Mouse (Mus musculus): ENCODE results near the gene Pmepa1. TPM values are rescaled to one million over a fixed set of nuclear protein-coding genes. Genes with fewer than 3 reads are reported as not detected.

Gene Pmepa1
- polyA plus RNA-seq (2016; fragmentation: Nextera tagmentation; extraction: Ambion mirVana), result 1.4 and 1.9 TPM in 2 replicates

GRCm38 (mm10) chr2:173276409-173276808, at the start of gene Pmepa1:
Gene Pmepa1, minus strand, starts transcription at chr2:173276533.
- peaks cover 49% of the 10 kb centered on the region for H3K4me1 ChIP-seq
- H3K27ac ChIP-seq, result peak within 1 kb of the TSS; percentile 95
- H3K4me3 ChIP-seq, result peak within 1 kb of the TSS; percentile 85
- no peaks in the 10 kb centered on the region for H3K9me3 ChIP-seq
- under 1% methylated on average over 60 of the region's 61 CpGs for WGBS
- H3K36me3 ChIP-seq, result no peaks in the 10 kb centered on the region
- H3K27me3 ChIP-seq (ENCODE audit: insufficient read depth, poor library complexity, severe bottlenecking), result peaks cover 64% of the 10 kb centered on the region
- peak; percentile 90 for DNase-seq (ENCODE audit: low spot score)

- WGBS, result 83% methylated on average over 6 of the region's 6 CpGs
Observed at GRCm38 (mm10) chr2:173321754-173322153, 45.4 kb upstream of the Pmepa1 start.

GRCm38 (mm10) chr2:173321194-173321593, 44.9 kb upstream of the Pmepa1 start:
- 0 out of 2 replicates have a peak, but pooled peaks cover 8% of the 10 kb centered on the region for H3K27me3 ChIP-seq (ENCODE audit: insufficient read depth, poor library complexity, severe bottlenecking)
- no peak overlapping the region for H3K27ac ChIP-seq
- no peaks in the 10 kb centered on the region for H3K9me3 ChIP-seq
- H3K36me3 ChIP-seq, result no peaks in the 10 kb centered on the region
- no peak for DNase-seq (ENCODE audit: low spot score)
- H3K4me3 ChIP-seq, result no peak overlapping the region
- WGBS, result 54% methylated on average over 2 of the region's 2 CpGs
- no peaks in the 10 kb centered on the region for H3K4me1 ChIP-seq

More at GRCm38 (mm10) chr2:173321754-173322153, 45.4 kb upstream of the Pmepa1 start:
- Histone ChIP-seq H3K27ac (no peak overlapping the region), H3K4me1 (0 out of 2 replicates have a peak, but pooled peaks cover 3% of the 10 kb centered on the region), H3K4me3 (no peak overlapping the region), H3K27me3 (ENCODE audit: insufficient read depth, poor library complexity, severe bottlenecking) (0 out of 2 replicates have a peak, but pooled peaks cover 7% of the 10 kb centered on the region), H3K36me3 (no peaks in the 10 kb centered on the region), H3K9me3 (no peaks in the 10 kb centered on the region)
- no peak for DNase-seq (ENCODE audit: low spot score)

GRCm38 (mm10) chr2:173314291-173314690, 38.0 kb upstream of the Pmepa1 start:
- Histone ChIP-seq H3K4me3 (no peak overlapping the region), H3K9me3 (peaks cover 3% of the 10 kb centered on the region; the same call in 1 of the 2 replicates), H3K27ac (no peak overlapping the region), H3K36me3 (no peaks in the 10 kb centered on the region), H3K4me1 (0 out of 2 replicates have a peak, but pooled peaks cover 2% of the 10 kb centered on the region), H3K27me3 (ENCODE audit: insufficient read depth, poor library complexity, severe bottlenecking) (peaks cover 26% of the 10 kb centered on the region; the same call in 1 of the 2 replicates)
- no CpG with 5 or more reads among the region's 1 CpGs for WGBS
- no peak for DNase-seq (ENCODE audit: low spot score)

- H3K4me1 ChIP-seq, result peaks cover 26% of the 10 kb centered on the region
- no peak overlapping the region for H3K27ac ChIP-seq
- no peaks in the 10 kb centered on the region for H3K36me3 ChIP-seq
- no peak for DNase-seq (ENCODE audit: low spot score)
- peaks cover 40% of the 10 kb centered on the region for H3K27me3 ChIP-seq (ENCODE audit: insufficient read depth, poor library complexity, severe bottlenecking)
- no peaks in the 10 kb centered on the region for H3K9me3 ChIP-seq
- H3K4me3 ChIP-seq, result no peak overlapping the region
- 90% methylated on average over 10 of the region's 10 CpGs for WGBS
Observed at GRCm38 (mm10) chr2:173308486-173308885, 32.2 kb upstream of the Pmepa1 start.

- peak overlapping the region; percentile 70; the same call in 1 of the 2 replicates for H3K27ac ChIP-seq
- no peak for DNase-seq (ENCODE audit: low spot score)
- H3K27me3 ChIP-seq (ENCODE audit: insufficient read depth, poor library complexity, severe bottlenecking), result peaks cover 39% of the 10 kb centered on the region
- H3K36me3 ChIP-seq, result no peaks in the 10 kb centered on the region
- H3K4me1 ChIP-seq, result peaks cover 26% of the 10 kb centered on the region
- peak overlapping the region; percentile 42 for H3K4me3 ChIP-seq
- WGBS, result 19% methylated on average over 4 of the region's 4 CpGs
- no peaks in the 10 kb centered on the region for H3K9me3 ChIP-seq
Observed at GRCm38 (mm10) chr2:173307984-173308383, 31.7 kb upstream of the Pmepa1 start.

- Histone ChIP-seq H3K27ac (peak overlapping the region; percentile 70), H3K4me3 (peak overlapping the region; percentile 42), H3K9me3 (no peaks in the 10 kb centered on the region), H3K27me3 (ENCODE audit: insufficient read depth, poor library complexity, severe bottlenecking) (peaks cover 38% of the 10 kb centered on the region), H3K36me3 (no peaks in the 10 kb centered on the region), H3K4me1 (peaks cover 26% of the 10 kb centered on the region)
- WGBS, result 2% methylated on average over 16 of the region's 18 CpGs
- no peak for DNase-seq (ENCODE audit: low spot score)
Observed at GRCm38 (mm10) chr2:173307561-173307960, 31.2 kb upstream of the Pmepa1 start.

GRCm38 (mm10) chr2:173306734-173307525, 30.6 kb upstream of the Pmepa1 start:
- Histone ChIP-seq H3K9me3 (no peaks in the 10 kb centered on the region), H3K4me3 (peak overlapping the region; percentile 42), H3K27me3 (ENCODE audit: insufficient read depth, poor library complexity, severe bottlenecking) (peaks cover 37% of the 10 kb centered on the region), H3K36me3 (no peaks in the 10 kb centered on the region), H3K4me1 (peaks cover 26% of the 10 kb centered on the region), H3K27ac (peak overlapping the region; percentile 70)
- 31% methylated on average over 11 of the region's 11 CpGs for WGBS
- DNase-seq (ENCODE audit: low spot score), result no peak

- peaks cover 34% of the 10 kb centered on the region for H3K27me3 ChIP-seq (ENCODE audit: insufficient read depth, poor library complexity, severe bottlenecking)
- no peak overlapping the region for H3K27ac ChIP-seq
- DNase-seq (ENCODE audit: low spot score), result no peak
- peaks cover 26% of the 10 kb centered on the region for H3K4me1 ChIP-seq
- no peaks in the 10 kb centered on the region for H3K36me3 ChIP-seq
- H3K4me3 ChIP-seq, result no peak overlapping the region
- no peaks in the 10 kb centered on the region for H3K9me3 ChIP-seq
- WGBS, result 24% methylated on average over 12 of the region's 12 CpGs
Observed at GRCm38 (mm10) chr2:173305011-173305410, 28.7 kb upstream of the Pmepa1 start.

- 65% methylated on average over 28 of the region's 28 CpGs for WGBS
- peaks cover 29% of the 10 kb centered on the region for H3K27me3 ChIP-seq (ENCODE audit: insufficient read depth, poor library complexity, severe bottlenecking)
- no peak for DNase-seq (ENCODE audit: low spot score)
- H3K4me1 ChIP-seq, result peaks cover 7% of the 10 kb centered on the region; the same call in 1 of the 2 replicates
- no peaks in the 10 kb centered on the region for H3K36me3 ChIP-seq
- no peak overlapping the region for H3K4me3 ChIP-seq
- no peak overlapping the region for H3K27ac ChIP-seq
- H3K9me3 ChIP-seq, result 0 out of 2 replicates have a peak, but pooled peaks cover 4% of the 10 kb centered on the region
Observed at GRCm38 (mm10) chr2:173300663-173301630, 24.6 kb upstream of the Pmepa1 start.

- WGBS, result 82% methylated on average over 9 of the region's 9 CpGs
- DNase-seq (ENCODE audit: low spot score), result no peak
Observed at GRCm38 (mm10) chr2:173296408-173296807, 20.1 kb upstream of the Pmepa1 start.

GRCm38 (mm10) chr2:173293042-173293441, 16.7 kb upstream of the Pmepa1 start:
- DNase-seq (ENCODE audit: low spot score), result no peak
- peaks cover 5% of the 10 kb centered on the region for H3K27me3 ChIP-seq (ENCODE audit: insufficient read depth, poor library complexity, severe bottlenecking)
- H3K4me1 ChIP-seq, result no peaks in the 10 kb centered on the region
- H3K27ac ChIP-seq, result no peak overlapping the region
- 63% methylated on average over 6 of the region's 6 CpGs for WGBS
- H3K9me3 ChIP-seq, result no peaks in the 10 kb centered on the region
- no peak overlapping the region for H3K4me3 ChIP-seq
- no peaks in the 10 kb centered on the region for H3K36me3 ChIP-seq

More at GRCm38 (mm10) chr2:173296408-173296807, 20.1 kb upstream of the Pmepa1 start:
- peaks cover 6% of the 10 kb centered on the region; the same call in 1 of the 2 replicates for H3K27me3 ChIP-seq (ENCODE audit: insufficient read depth, poor library complexity, severe bottlenecking)
- no peaks in the 10 kb centered on the region for H3K4me1 ChIP-seq
- H3K36me3 ChIP-seq, result no peaks in the 10 kb centered on the region
- H3K9me3 ChIP-seq, result 0 out of 2 replicates have a peak, but pooled peaks cover 4% of the 10 kb centered on the region
- no peak overlapping the region for H3K27ac ChIP-seq
- H3K4me3 ChIP-seq, result no peak overlapping the region
